Mouse (Mus musculus): ENCODE data around the gene Scn4a.

GRCm38 (mm10) chr11:106329682-106330081 is 23.4 kb downstream of the Scn4a start:
- TF ChIP-seq POLR2A (IDR thresholded peaks at IDR 0.05; ENCODE audit: borderline replicate concordance, insufficient read depth, low read length) (no peak), CTCF (IDR thresholded peaks at IDR 0.05; ENCODE audit: borderline replicate concordance, insufficient read depth, low read depth, low read length) (peak; percentile 62)

Measured in cerebellum, adult 2 months (tissue).